Mouse (Mus musculus): ENCODE measurements around the gene Tnfrsf13b.

- TF ChIP-seq CTCF (IDR thresholded peaks at IDR 0.05) (no peak), EP300 (IDR thresholded peaks at IDR 0.05; ENCODE audit: insufficient read depth, low read depth, low read length) (no peak)
These were observed 16.4 kb upstream of the Tnfrsf13b start for GRCm38 (mm10) chr11:61110113-61110512.

Measured in heart, adult 2 months (tissue).